Mouse (Mus musculus): ENCODE measurements at regions not wholly inside any gene's neighbourhood (a gene's known extent, or its start where the extent isn't known, plus 50 kb on each side); places are given as distances from the start of the nearest gene placed in this dataset.
A peak's percentile ranks its signal among the peaks of the same experiment; 100 is the strongest.

GRCm38 (mm10) chr4:46258774-46259173, 62.7 kb upstream of the Xpa start:
- TF ChIP-seq CTCF (IDR thresholded peaks at IDR 0.05) (peak; percentile 57), EP300 (IDR thresholded peaks at IDR 0.05) (no peak)

All from lung, postnatal 0 days (tissue).